Mouse (Mus musculus) G1E (cell line): Measurements from ENCODE around the gene Aoc2.

ENCODE experiments used
- CTCF ChIP-seq: IDR thresholded peaks from 2 replicates; pipeline ENCODE4 v1.5.1; 2012; ENCODE audit warnings: low read depth, low read length, inconsistent platforms, mixed read lengths
- GATA1 ChIP-seq: IDR thresholded peaks from 2 replicates; pipeline ENCODE4 v1.6.1; 2012; ENCODE audit warnings: borderline replicate concordance, low read length, inconsistent platforms, mixed read lengths
- TAL1 ChIP-seq: conservative IDR thresholded peaks from 2 replicates; pipeline ENCODE4 v1.6.1; 2012; ENCODE audit warnings: low read depth, low read length, inconsistent platforms, mixed read lengths

DNA sequence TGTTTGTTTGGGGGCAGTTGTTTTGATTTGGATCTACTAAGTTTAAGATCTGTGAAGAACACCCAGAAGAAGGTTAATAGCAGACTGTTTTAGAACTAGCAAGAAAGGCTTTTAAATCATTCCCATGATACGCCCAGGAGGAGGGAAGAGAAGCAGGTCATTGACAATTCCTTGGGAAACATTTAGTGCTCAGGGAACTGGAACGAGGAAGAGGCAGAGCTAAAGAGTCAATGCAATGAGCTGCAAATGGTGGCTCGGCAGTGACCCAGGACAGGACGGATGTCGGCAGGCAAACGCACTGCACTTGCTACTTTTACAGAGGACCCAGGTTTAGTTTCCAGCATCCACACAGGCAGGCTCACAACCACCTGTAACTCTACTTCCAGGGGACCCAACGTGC, 44.0 kb upstream of the Aoc2 start:
- no peak for TF ChIP-seq CTCF
- TF ChIP-seq GATA1, result no peak
- TF ChIP-seq TAL1, result no peak
